Mouse (Mus musculus) adrenal gland, postnatal 10 days (tissue): Measurements from ENCODE around the gene C8g. TPM values are rescaled to one million over a fixed set of nuclear protein-coding genes. Genes with fewer than 3 reads are reported as not detected.

Experiments used
- DNase-seq: peaks from one replicate; pipeline ENCODE4 v3.0.0; 2021; ENCODE audit warnings: mixed read lengths
- long read RNA-seq, 2 experiments: library from polyadenylated mRNA; stranded (forward); transcript quantifications; one replicate each; pipeline ENCODE4 v2.0.0; 2021
- total RNA-seq, 2 experiments: library from RNA; stranded (reverse); gene quantifications; 2 replicates each; pipeline ENCODE4 v1.2.3; 2021

The C8g gene
- total RNA-seq, result 10 to 100 TPM; 16.8 to 42.9 TPM
- long read RNA-seq, experiment 1, transcript C8g-202 (7 exons, 1,150 nt), result major isoform, 61 of 73 reads
- long read RNA-seq, experiment 1, partial matches to known transcripts, result 7 of 73 reads
- long read RNA-seq, experiment 1, other reads (novel, unspliced or antisense), result 4 of 73 reads
- long read RNA-seq, experiment 2, transcript C8g-202 (7 exons, 1,150 nt), result major isoform, 5 of 6 reads
- long read RNA-seq, experiment 2, partial matches to known transcripts, result 1 of 6 reads
- long read RNA-seq, experiment 2, other reads (novel, unspliced or antisense), result 0 of 6 reads

DNA sequence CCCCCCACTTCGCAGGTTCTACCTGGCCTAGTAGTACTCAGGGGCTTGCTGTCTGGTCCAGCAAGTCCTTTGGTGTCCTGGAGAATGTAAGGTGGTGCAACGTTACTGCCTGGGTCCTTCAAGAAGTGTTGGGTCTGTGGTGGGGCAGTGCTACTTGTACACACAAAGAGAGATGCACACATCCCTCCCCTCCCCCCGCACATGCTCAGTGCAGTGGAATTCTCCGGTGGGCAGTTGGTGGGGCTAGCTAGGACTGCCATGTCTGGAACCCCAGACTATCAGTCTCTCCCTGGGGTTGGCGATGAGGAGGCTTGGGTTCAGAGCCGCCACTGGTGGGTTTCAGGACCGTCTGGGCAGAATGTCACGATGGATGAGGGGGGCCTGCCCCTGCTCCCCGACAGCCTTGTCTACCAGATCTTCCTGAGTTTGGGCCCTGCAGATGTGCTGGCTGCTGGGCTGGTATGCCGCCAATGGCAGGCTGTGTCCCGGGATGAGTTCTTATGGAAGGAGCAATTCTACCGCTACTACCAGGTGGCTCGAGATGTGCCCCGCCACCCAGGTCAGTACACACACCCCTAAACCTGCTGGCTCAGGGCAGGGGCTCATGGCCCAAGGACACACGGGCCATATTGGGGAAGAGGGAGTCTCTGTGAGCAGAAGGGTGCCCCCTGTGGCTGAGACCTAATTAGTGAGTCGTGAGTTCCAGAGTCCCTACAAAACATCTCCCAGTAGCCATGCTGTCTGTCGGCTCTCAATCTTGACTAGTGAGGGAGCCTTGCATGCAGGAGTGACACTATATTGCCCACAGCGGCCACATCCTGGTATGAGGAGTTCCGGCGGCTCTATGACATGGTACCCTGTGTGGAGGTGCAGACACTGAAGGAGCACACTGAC is at the start of gene C8g:
C8g (minus strand) TSS at position 127 of the 894 bp plus-strand sequence.
- no peak for DNase-seq

DNA sequence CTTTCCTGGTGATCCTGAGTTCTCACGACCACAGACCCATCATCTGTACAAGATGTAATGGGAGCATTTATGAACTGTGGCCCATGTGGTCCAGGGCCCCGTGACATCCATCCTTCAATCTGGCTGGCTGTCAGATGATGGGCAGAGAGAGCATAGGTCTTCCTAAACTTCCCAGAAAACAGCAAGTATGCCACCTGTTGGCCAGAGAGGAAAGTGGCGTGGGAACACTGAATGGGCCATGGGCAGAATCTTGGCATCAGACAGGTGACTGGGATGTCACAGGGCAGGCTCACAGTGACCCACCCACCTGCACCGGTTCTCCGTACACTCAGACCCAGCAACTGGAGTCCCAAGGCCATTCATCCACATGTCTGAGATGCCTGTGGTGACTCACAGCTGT is 49.7 kb upstream of the C8g start:
- peak; percentile 70 for DNase-seq

DNA sequence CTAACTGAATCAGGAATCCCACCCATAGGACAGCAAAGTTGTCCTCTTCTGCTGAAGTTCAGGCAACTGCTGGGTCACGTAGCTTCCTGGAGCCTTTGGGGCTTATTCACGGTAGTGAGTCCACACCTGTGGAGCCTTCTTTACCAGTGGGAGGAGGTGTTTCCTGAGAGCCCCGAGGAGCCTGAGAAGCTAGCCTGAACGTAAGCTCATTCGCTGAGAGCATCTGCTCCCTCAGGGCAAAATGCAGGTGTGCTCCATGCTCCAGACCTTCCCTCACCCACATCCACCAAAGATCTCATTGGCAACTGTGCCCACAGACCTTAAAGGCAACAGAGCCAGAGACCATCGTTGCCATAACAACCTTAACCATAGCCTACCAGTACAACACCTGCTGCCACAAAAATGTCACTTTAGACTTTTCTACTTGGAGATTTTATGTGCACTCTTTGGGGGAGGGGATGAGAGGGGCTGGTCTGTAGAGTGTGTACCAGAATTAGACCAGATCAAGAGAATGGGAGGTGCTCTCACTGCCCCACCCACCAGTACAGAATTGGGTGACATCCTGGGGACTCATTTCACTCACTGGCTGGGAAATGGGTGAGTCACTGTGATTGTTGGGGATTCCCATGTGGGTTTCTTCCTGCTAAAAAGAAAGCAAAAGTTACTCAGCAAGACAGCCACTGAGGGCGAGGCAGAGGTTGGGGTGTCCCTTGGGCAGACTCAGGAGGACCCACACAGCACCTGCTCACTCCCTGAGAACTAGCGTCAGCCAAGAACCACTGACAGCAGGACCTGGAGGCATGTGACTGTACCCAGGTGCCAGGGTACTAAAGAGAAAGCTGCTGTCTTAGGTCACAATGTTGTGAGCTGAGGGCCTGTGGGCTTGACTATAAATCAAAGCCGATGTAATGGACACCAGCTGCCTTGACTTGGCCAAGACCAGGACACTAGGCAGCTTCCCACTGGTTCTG is 47.8 kb upstream of the C8g start:
- no peak for DNase-seq

DNA sequence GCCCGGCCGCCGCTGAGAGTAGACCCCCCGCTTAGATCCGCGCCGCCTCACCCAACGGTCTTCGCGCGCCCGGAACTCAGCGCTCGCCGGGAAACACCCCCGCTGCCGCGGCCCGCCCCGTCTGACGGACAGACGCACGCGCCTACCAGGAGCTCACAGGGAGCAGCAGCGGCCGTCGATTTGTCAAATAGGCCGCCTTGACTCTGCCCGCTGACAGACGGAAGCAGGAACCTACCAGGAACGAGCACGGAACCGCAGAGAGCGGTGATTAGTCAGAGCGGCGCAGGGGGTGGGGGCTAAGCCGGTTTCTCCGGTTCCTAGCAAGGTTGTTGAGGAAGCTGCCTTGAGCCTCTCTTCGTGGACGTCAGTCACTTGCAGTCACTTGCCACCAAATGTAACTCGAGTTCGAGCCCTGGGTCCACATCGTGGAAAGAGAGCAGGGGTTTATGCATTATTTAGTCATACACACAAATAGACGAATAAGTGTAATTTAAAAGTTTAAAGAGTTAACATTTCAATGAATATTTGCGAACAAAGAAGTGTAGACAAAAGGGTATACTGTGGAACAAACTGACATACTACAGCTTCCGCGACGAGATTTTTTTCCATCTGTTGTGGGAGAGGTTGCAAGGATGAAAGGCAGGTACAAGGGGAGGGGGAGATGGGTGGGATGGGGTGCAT is 45.4 kb upstream of the C8g start, which contains the start of gene Traf2:
Traf2 (minus strand) TSS at position 130 of the 681 bp plus-strand sequence.
- DNase-seq, result peak; percentile 99

DNA sequence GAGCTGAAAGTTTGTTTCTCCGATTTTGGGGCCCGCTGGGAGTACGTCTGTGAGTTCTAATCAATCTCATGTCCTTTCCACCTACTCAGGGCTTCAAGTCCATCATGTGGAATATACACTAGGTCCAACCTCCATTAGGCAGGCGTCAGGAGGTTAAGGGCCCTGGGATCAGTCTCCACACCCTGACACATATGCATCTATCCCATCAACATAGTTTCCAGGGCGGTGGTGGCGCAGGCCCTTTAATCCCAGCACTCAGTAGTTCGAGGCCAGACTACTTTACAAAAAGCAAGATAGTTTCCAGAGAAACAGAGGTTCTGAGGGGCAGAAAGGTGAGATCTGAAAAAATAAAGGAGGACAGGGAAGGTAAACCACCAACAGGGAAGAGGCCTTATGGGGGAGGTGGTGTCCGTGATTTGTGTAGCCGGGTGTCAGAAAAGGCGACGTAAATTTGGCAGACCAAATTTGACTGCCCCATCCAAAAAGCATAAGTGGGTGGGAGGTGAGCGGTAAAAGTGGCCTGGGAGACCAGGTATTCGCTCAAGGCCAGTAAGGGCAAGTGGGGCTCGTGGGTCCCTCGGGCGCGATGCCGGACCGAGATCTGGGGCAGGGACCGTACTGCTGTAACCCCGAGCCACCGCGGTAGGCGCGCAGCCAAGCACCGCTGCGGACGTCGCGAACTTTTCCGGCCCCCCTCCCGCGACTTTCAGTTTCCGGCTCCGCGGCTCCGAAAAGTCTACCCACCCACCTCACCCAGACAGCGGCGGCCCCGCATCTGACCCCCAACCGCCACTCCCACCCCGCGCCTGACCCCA is 44.7 kb upstream of the C8g start:
- peak; percentile 89 for DNase-seq

DNA sequence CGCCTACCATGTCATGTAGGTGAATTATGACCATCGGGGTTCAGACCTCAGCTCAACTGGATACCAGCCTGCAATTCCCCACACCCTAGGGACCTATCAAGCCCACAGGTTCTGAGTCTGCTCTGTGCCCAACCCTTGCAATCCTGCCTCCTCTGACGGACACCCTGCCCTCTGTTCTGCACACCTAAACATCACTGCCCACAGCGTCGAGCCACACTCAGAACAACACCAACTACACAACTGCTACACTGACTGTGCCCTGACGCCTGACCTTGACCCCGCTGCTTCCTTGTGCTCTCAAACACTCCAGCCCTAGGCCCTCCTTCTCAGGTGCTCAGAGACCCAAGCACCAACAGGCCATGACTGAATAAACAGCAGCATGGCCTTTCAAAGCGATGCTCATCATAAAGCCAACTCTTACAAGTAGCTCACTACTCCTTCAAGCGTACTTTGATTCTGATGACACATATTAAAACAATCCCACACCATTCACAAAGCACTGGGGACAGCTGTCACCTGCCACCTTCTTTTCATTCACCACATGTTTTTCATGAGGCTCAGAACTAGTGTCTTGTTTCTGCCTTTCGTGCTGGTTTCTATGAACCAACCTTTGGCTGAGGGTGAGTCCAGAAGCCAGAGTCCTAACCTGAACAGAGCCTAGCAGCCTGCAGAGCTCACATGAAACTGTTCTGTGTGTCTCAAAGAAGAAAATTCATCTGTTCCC is 40.3 kb upstream of the C8g start:
- DNase-seq, result no peak

DNA sequence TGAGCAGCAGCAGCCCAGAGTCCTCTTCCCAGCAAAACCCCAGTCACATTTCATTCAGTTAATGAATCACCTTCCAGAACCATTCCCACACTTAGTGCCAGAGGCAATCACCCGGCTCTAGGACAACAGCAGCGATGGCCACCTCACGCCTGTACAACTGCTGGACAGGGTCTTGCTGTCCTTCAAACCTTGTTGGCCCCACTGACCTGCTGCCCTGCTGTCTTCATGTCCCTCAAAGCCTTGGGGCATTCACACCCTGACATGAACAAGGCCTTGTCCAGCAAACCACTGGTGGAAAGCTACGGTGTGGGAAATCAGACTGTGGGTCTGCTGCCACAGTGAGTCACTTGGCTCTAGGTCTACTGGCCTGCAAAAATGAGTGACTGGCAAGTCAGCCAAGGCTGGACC is 39.0 kb upstream of the C8g start:
- DNase-seq, result peak; percentile 40

DNA sequence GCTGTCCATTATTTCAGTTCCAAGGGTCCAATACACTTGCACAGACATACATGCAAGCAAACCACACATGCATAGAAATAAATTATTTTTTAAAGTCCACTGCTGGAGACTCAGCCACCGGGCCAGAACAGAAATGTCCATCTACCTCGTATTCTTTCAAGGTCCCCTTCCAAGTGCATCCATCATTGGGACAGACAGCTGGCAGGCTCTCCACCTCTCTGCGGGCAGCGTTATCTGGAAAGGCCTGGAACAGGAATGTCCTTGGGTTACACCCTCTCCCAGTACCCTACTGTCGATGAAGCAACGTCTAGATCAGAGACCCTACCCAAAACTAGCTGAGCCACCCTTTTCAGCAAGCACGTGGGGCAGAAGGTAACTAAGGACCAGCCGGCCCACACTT is 35.0 kb upstream of the C8g start:
- DNase-seq, result peak; percentile 76

DNA sequence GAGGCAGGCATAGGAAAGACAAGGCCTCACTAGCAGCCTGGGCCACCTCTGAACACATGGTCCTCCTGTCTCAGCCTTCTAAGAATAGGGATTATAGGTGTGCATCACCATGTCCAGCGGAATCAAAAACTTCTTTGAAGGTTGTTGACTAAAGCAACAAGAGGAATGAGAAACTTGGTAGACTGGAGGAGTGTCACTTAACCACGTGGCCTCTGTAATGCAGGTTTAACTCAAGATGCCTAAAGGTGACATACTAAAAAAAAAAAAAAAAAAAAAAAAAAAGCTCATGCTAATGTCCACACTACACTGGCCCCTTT is 33.3 kb upstream of the C8g start:
- DNase-seq, result no peak

DNA sequence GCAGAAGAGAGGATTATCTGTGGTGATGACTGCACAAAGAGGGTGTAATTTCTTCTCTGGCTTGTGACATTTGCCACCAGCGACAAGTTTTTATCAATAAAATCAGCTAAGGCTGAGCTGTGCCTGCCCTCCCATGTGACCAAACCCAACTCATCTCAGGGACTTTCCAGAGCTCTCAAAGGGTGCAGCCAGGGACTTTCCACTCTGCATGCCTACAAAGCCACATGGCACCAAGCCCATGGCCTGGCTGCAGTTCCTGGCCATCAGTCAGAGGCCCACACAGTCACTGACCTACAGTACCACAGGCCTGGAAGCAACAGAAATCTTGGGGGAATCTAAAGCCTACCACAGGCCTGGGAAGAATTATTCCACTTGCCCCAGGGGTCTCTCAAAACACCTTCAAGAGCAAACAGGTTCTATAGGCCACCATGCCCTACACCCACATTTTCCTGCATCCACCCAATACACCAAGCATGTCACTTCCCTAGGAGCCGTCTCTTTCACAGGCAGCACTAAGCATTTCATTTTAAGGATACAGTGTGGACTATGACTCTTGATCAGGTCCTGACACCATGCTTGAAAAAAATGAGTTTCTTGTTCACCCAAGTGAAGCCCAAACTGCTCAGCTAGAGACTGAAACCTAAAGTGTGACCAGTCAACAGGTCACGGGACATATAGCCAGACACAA is 32.8 kb upstream of the C8g start:
- DNase-seq, result peak; percentile 92

DNA sequence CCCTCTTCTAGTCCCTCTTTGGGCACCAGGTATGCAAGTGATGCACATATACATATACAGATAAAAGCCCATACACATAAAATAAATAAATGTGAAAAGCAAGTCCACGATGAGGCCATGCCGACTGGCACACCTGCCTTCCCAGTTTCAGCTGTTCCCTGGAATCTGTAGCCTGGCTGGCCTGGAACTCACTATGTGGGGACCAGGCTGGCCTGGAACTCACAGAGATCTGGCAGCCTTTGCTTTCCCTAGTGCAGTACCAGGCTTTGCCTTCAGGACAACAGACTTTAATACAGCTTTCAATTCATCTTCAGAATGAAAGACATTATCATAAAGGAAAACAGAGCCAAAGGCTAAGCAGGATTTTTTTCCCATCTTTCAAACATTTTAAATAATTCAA is 32.2 kb upstream of the C8g start:
- no peak for DNase-seq

DNA sequence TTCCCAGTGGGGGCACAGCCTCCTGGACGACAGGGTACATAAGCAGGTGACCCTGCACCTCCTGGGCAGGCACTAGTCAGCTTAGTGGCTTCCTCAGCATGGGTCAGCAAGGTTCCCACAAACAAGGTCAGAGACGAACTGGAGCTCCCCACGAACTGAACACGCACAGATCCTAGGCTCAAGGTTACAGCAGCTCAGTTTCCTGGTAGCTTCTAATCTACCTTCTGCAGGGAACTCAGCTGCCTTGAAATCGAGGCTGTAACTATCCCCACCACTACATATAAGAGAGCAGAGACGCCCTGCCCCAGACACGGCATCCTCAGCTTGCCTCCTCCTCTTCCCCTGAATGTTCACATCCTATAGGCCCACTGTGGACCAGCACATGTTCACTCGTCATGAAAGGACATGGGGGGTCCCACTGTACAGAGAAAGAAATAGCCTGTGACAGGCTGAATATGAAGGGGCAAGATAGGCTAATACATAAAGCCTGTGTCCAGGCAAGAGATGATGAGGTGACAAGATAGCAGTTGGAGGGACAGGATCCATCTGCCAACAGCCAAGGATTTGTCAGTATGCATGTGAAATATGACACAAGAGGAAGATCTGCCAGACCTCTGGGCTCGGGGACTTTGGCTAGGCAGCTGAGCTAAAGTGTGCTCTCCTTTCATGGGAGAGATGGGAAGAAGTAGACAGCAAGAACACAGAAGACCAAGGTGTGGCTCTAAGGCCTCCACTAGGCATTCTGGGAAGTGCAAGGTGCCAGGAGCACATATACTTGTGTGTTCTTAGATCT is 25.2 kb upstream of the C8g start:
- DNase-seq, result no peak

DNA sequence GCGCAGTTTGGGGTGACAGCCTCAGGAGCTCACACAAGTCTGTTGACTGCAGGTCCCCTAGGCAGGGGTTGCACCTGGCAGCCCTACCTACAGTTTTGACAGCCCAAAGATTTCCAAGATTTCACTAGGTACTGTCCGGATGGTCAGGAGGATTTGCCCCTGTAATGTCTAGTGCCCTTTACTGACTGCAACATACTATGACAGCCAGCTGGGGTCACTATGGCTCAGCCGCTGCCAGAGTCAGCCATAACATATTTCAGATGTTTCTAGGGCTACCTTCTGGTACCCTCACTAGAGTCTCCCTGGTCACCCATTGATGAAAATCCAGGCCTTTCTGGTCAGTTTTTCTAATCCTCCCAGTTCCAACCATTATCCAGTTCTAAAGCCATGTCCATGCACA is 8.4 kb upstream of the C8g start:
- no peak for DNase-seq

DNA sequence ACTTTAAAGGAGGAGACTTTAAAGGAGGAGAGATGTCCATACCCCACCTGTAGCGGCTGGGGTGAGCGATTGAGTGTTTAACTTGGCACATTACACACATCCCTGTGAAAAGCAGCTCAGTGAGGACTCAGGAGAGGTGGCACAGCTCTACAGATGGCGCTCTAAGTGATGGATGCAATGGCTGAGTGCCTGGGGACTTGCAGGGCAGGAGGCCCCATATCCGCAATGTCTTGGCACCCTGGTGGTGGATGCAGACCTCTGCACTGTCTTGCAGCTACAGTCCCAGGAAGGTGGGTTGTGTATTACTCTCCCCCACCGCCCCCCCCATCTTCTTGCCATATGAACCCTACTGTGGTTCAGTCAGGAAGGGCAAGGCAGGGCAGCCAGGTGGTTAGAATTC is 5.4 kb upstream of the C8g start:
- DNase-seq, result peak; percentile 27

DNA sequence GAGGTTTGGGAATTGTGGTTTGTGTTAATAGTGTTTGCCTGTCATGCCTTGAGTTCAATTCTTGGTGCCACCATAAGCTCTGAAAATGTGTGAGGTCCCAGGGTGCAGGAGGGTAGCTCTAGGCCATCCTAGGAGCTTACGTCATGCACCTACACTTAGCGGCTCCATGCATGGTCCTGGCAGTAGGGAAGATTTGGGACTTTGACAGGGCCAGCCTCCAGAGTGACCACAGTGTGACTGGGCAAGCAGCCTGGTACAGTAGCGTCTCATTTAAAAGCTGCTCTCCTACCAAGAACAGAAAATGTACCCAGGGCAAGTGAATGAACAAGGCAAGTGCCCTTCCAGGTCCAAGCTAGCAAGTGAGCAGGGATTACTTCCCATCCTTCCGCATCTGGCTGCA is 4.3 kb upstream of the C8g start:
- DNase-seq, result no peak

DNA sequence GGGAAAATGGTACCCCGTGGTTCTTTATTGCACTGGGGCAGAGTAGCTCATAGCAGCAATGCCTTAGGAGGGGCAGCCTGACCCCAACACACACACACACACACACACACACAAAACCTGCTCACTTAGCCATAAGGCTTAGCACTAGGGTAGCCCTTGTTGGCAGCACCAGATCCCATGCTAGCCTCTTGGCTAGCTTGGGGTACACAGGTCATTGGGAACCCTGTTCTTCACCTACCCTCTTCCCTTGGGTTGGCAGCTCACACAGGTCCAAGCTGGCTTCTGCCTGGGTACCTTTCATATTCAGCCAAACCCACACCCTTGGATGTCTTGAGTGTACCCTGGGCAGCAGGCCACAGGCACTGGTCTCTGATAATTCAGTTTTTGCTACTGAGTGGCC is 3.5 kb upstream of the C8g start:
- no peak for DNase-seq

DNA sequence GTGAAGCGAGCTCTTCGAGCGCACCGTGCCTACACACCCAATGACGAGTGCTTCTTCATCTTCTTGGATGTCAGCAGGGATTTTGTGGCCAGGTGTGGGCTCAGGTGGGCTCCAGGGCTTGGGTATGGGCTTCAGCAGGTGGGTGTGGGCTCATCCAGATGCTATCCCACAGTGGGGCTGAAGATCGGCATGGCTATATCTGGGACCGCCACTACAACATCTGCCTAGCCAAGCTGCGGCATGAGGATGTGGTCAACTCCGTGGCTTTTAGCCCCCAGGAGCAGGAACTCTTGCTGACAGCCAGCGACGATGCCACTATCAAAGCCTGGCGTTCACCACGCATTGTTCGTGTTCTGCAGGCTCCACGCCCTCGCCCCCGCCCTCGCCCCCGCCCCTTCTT is 3.0 kb upstream of the C8g start:
- no peak for DNase-seq

DNA sequence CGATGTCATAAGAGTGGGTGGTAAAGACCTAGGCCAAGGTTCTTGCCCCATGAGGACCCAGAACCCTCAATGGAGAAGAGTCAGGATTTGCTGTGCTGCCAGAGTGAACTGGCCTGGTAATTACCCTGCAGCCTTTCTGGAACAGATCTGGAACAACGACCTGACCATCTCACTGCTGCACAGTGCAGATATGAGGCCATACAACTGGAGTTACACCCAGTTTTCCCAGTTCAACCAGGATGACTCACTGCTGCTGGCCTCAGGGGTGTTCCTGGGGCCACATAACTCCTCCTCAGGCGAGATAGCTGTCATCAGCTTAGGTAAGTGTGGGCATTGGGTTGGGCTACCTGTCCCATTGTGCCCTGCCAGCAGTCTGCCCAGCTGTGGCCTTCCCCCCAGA is 1.2 kb upstream of the C8g start:
- DNase-seq, result no peak
